Mouse (Mus musculus) stomach, postnatal 0 days (tissue): ENCODE results near the gene Smim22.

Experiments
- CTCF ChIP-seq: IDR thresholded peaks from 2 replicates; pipeline ENCODE4 v1.5.1; 2016; ENCODE audit warnings: antibody characterized with exemption, low read depth, mild to moderate bottlenecking, moderate library complexity
- EP300 ChIP-seq: optimal IDR thresholded peaks from 2 replicates; pipeline ENCODE3; 2016; ENCODE audit warnings: antibody characterized with exemption

GRCm38 (mm10) chr16:5014578-5014977 is 7.5 kb downstream of the Smim22 start:
- TF ChIP-seq CTCF (no peak), EP300 (no peak)
